Mouse (Mus musculus) cortical plate, adult 2 months (tissue): ENCODE results near the gene Tor4a. TPM values are rescaled to one million over a fixed set of nuclear protein-coding genes. Genes with fewer than 3 reads are reported as not detected.

Source experiments
- H3K27ac ChIP-seq: fragments of 200-500 bp; 2 replicates; pipeline ENCODE4 v1.5.1; 2012; ENCODE audit warnings: low read length, control low read depth, inconsistent platforms; ENCODE audit not compliant: insufficient read depth
- H3K4me1 ChIP-seq: fragments of 200-500 bp; 2 replicates; pipeline ENCODE4 v1.6.1; 2011; ENCODE audit warnings: low read length; ENCODE audit not compliant: control insufficient read depth, insufficient read depth
- H3K4me3 ChIP-seq: fragments of 200-500 bp; 2 replicates; pipeline ENCODE4 v1.5.1; 2011; ENCODE audit warnings: mild to moderate bottlenecking, low read length, control low read depth; ENCODE audit not compliant: insufficient read depth
- CTCF ChIP-seq: fragments of 200-500 bp; IDR thresholded peaks from 2 replicates; pipeline ENCODE4 v1.5.1; 2011; ENCODE audit warnings: mild to moderate bottlenecking, control low read depth, low read length; ENCODE audit not compliant: insufficient read depth; ENCODE audit errors: extremely low read depth
- POLR2A ChIP-seq: fragments of 200-500 bp; IDR thresholded peaks from 2 replicates; pipeline ENCODE4 v1.6.1; 2011; ENCODE audit warnings: mild to moderate bottlenecking, low read length, control low read depth; ENCODE audit not compliant: insufficient read depth; ENCODE audit errors: extremely low read depth
- polyA plus RNA-seq: library from polyadenylated mRNA; depleted of rRNA; stranded (reverse); fragments of >200 nt; gene quantifications from 2 replicates; pipeline ENCODE4 v1.2.3, GENCODE M21; 2012

Tor4a gene
- polyA plus RNA-seq, 1 experiment, result 2.5 TPM

DNA sequence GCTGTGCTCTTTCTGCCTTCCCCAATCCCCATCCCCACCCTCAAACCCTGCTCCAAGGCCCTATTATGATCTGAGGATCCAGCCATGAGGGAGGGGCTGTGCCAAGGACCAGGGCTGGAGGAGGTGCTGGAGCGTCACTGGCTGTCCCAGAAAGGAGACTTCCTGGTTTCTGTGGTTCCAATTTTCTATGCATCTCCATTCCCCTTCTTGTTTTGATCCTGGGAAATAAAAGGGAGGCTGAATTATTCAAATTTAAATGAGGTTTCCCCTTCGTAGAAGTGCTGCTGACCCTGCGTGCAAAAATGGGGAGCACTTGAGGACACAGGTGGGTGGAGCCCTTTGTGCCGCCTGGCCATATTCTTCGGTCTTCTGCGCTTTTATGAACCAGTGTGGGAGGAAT, 14.0 kb downstream of the Tor4a start:
- Histone ChIP-seq H3K27ac (no peak overlapping the region), H3K4me3 (peak overlapping the region; percentile 46; the same call in 1 of the 2 replicates), H3K4me1 (0 out of 2 replicates have a peak, but pooled peaks cover 2% of the 10 kb centered on the region)
- 0 out of 2 replicates have a peak, but pooled peaks have one; percentile 31 for TF ChIP-seq POLR2A
- no peak for TF ChIP-seq CTCF

GRCm38 (mm10) chr2:25181891-25182397, 14.7 kb downstream of the Tor4a start:
- Histone ChIP-seq H3K27ac (no peak overlapping the region), H3K4me1 (peaks cover 6% of the 10 kb centered on the region; the same call in 1 of the 2 replicates), H3K4me3 (peak overlapping the region; percentile 46)
- TF ChIP-seq CTCF, result no peak
- no peak for TF ChIP-seq POLR2A

- peak overlapping the region; percentile 20; the same call in 1 of the 2 replicates for H3K27ac ChIP-seq
- TF ChIP-seq CTCF (no peak), POLR2A (no peak)
- H3K4me1 ChIP-seq, result peaks cover 8% of the 10 kb centered on the region
- peak overlapping the region; percentile 46 for H3K4me3 ChIP-seq
Observed at GRCm38 (mm10) chr2:25180973-25181890, 15.5 kb downstream of the Tor4a start.

DNA sequence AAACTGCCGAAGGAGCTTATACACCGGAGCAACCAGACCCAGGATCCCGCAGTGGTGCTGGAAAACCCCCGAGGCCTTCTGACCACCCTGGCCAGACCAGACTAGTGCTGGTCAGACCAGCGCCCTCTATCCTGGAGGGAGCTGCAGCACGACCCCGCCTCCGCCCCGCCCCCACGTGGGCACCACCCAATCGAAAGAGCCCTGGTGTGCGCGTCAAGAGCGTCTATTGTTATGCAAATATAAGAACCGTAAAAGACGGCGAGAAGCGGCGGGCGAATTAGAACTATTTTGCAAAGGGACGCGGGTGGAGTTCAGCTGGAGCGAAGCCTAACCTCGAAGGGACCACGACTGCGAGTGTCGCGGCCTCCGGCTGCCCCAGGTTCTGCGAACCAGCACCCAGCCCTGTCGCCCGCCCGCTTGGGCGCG, 16.2 kb downstream of the Tor4a start, which contains the start of gene Nrarp:
Nrarp (plus strand) TSS at position 281 of the 426 bp plus-strand sequence.
- Histone ChIP-seq H3K27ac (peak within 1 kb of the TSS; percentile 20; the same call in 1 of the 2 replicates), H3K4me3 (peak within 1 kb of the TSS; percentile 46), H3K4me1 (peaks cover 8% of the 10 kb centered on the region)
- TF ChIP-seq POLR2A (no peak; the same call in none of the 2 replicates), CTCF (peak; percentile 21; the same call in 1 of the 2 replicates)

DNA sequence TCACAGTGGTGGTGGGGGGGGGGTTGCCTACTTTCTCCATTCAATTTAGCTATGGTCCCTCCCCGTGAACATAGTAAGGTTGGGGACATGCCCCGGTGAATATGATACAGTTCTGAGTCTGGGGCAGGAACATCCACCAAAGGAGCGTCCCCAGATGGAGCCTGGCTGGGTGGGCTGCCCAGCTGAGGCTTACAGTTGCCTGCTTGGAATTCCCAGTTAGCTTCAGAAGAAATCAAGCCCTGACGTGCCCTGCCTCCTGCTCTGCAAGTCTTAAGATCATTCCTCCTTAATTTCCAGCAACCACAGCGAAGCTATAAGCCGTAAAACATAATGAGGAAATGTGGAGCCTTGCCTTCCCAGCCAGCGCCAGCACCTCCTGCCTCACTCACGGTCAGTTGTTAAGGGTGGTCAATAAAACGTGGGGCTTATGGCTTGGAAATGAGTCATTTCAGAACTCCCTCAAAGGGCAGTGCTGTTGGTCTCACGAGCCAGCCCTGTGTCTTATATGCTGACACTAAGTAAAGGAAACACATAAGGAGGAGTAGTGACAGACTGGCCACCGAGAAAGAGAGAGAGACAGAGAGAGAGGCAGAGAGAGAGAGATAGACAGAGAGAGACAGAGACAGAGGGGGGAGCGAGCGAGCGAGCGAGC, 17.0 kb downstream of the Tor4a start:
- no peak overlapping the region for H3K27ac ChIP-seq
- TF ChIP-seq CTCF (no peak), POLR2A (no peak)
- H3K4me1 ChIP-seq, result peaks cover 8% of the 10 kb centered on the region
- H3K4me3 ChIP-seq, result peak overlapping the region; percentile 46; the same call in 1 of the 2 replicates

GRCm38 (mm10) chr2:25178285-25178972, 18.3 kb downstream of the Tor4a start:
- peaks cover 8% of the 10 kb centered on the region for H3K4me1 ChIP-seq

GRCm38 (mm10) chr2:25177685-25178084, 19.0 kb downstream of the Tor4a start:
- TF ChIP-seq CTCF (no peak), POLR2A (0 out of 2 replicates have a peak, but pooled peaks have one; percentile 37)
- peak overlapping the region; percentile 92 for H3K27ac ChIP-seq
- 0 out of 2 replicates have a peak overlapping the region, but pooled peaks have one; percentile 2 for H3K4me3 ChIP-seq
- peaks cover 8% of the 10 kb centered on the region for H3K4me1 ChIP-seq

More at GRCm38 (mm10) chr2:25178285-25178972, 18.3 kb downstream of the Tor4a start:
- TF ChIP-seq POLR2A, result 0 out of 2 replicates have a peak, but pooled peaks have one; percentile 26
- TF ChIP-seq CTCF, result no peak
- H3K27ac ChIP-seq, result peak overlapping the region; percentile 88
- H3K4me3 ChIP-seq, result no peak overlapping the region

DNA sequence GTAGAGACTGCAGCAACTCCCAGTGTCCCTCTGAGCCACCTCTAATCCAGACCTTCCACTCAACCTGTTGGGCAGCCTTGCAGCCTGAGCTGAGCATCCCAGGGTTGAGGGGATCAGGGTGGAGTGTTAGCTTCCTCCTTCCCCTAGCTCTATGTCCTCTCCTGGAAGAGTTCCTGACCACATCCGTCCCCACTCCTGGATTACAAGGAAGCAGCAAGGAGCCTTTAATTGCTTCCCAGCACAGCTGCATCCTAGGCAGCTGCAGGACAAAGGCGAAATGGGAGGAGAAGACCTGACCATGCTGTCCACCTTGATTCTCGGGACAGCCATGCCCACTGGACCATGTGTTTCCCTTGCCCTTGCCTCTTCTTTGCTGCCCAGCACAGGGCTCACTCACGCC, 19.6 kb downstream of the Tor4a start:
- Histone ChIP-seq H3K4me3 (0 out of 2 replicates have a peak overlapping the region, but pooled peaks have one; percentile 2), H3K27ac (peak overlapping the region; percentile 92), H3K4me1 (peaks cover 8% of the 10 kb centered on the region)
- TF ChIP-seq CTCF (no peak), POLR2A (no peak)

DNA sequence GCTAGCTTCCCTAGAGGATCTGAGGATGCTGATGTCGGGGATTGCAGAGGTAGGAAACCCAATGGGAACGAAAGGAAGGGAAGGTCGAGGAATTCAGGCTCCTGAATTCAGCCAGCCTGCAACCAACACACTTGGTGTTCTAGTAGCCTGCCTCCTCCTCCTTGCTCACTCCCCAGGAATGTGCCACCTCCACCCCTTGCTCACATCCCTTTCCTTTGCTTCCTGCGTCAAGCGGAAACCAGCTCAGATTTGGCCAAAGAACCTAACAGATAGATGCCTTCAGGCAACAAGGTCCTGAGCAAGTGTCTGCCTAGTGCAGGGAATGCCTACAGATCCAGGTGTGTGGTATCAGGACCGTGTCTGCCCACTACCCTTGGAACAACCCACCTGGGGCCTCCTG, 20.1 kb downstream of the Tor4a start:
- H3K4me1 ChIP-seq, result peaks cover 8% of the 10 kb centered on the region
- no peak overlapping the region for H3K27ac ChIP-seq
- no peak for TF ChIP-seq POLR2A
- no peak for TF ChIP-seq CTCF
- H3K4me3 ChIP-seq, result no peak overlapping the region
